Comparison of ENCODE assay signal across 11 mouse cellular contexts in genomic region chr12:107516265-107517217, GRCm38 (mm10). TPM values are rescaled to one million over a fixed set of nuclear protein-coding genes. Genes with fewer than 3 reads are reported as not detected.
DNase-seq lines count a peak whose midpoint lies in the region; ATAC-seq lines count a peak whose summit lies in the region.
"Had no signal": no experiment of that assay in that cellular context is flagged by ENCODE, and none has a peak within 500 bp of the region (broad histone marks: within the 10 kb centered on the region; RNA-seq: fewer than 3 reads in every experiment).

No protein-coding gene starts in this region.

- DNase-seq in layer of hippocampus, adult 9-10 months (ENCODE audit: low spot score) = peak; percentile 5
- DNase-seq in layer of hippocampus, postnatal 36 days = no peak
- DNase-seq in cerebellum, postnatal 25 days = peak; percentile 30 to 44
- peak; percentile 20 for DNase-seq in forelimb bud, embryonic 11.5 days (ENCODE audit: low read depth, low spot score)
- DNase-seq in heart, postnatal 10 days = no peak
- DNase-seq in heart, postnatal 4 days = no peak
- DNase-seq in urinary bladder, postnatal 4 days (ENCODE audit: low spot score in 2 of 2) = no peak
- DNase-seq: kidney, postnatal 36 days; lung, adult 2 months had no signal

- no peaks in the 10 kb centered on the region for H3K27me3 ChIP-seq in neural tube, embryonic 14.5 days (ENCODE audit: control insufficient read depth, insufficient read depth, low read length)

- no peaks in the 10 kb centered on the region for H3K9me3 ChIP-seq in neural tube, embryonic 14.5 days (ENCODE audit: control insufficient read depth, low read length)

- WGBS in neural tube, embryonic 14.5 days = 12% methylated on average over 11 of the region's 11 CpGs

- H3K27ac ChIP-seq in neural tube, embryonic 14.5 days (ENCODE audit: low read depth, low read length) = no peak overlapping the region

- no peak overlapping the region for H3K9ac ChIP-seq in neural tube, embryonic 14.5 days (replicated peaks; ENCODE audit: low read depth, low read length)

- H3K36me3 ChIP-seq in neural tube, embryonic 14.5 days (ENCODE audit: control insufficient read depth, insufficient read depth, low read length) = no peaks in the 10 kb centered on the region

- no peak overlapping the region for H3K4me3 ChIP-seq in neural tube, embryonic 14.5 days (ENCODE audit: low read depth, low read length)

- 0 out of 2 replicates have a peak, but pooled peaks cover 3% of the 10 kb centered on the region for H3K4me1 ChIP-seq in neural tube, embryonic 14.5 days (ENCODE audit: control insufficient read depth, insufficient read depth, low read length)

- peak; percentile 81; the same call in 1 of the 2 replicates for ATAC-seq in neural tube, embryonic 14.5 days (ENCODE audit: low read depth)

- no peak overlapping the region for H3K4me2 ChIP-seq in neural tube, embryonic 14.5 days (ENCODE audit: low read depth, low read length)

- intact Hi-C loops in heart, postnatal 10 days (cut with DNase I) = no loop called here

RNA-seq across cellular contexts. Expression of gene 3110018I06Rik, which starts 28.1 kb away (rescaled TPM):
- not detected for total RNA-seq in layer of hippocampus, postnatal 36 days (2021)
- polyA plus RNA-seq in neural tube, embryonic 14.5 days (2014; fragmentation: Nextera tagmentation; extraction: Ambion mirVana) = not detected in 2 replicates
- total RNA-seq in heart, postnatal 10 days (2021) = not detected
- not detected for total RNA-seq in heart, postnatal 4 days (2021)
- total RNA-seq: gastrocnemius, adult 18-20 months had no signal
- polyA plus RNA-seq: lung, adult 2 months had no signal

Comparison
In these comparisons a context has a peak if more than half of its experiments do, and no peak if none do; other contexts are left out.
1. DNase-seq: peak in layer of hippocampus, adult 9-10 months (single experiment), cerebellum, postnatal 25 days (2 of 2) and forelimb bud, embryonic 11.5 days (single experiment); none in layer of hippocampus, postnatal 36 days (0 of 2), heart, postnatal 10 days (0 of 2), heart, postnatal 4 days (single experiment) and urinary bladder, postnatal 4 days (0 of 2).